Mouse (Mus musculus) embryonic fibroblast, embryonic 13.5 days (primary cell): ENCODE data around the gene Tns1. TPM values are rescaled to one million over a fixed set of nuclear protein-coding genes. Genes with fewer than 3 reads are reported as not detected.

Source experiments
- H3K27ac ChIP-seq: 2 replicates; pipeline ENCODE4 v1.5.1; 2012; ENCODE audit warnings: low read length, control low read depth, inconsistent platforms; ENCODE audit not compliant: insufficient read depth
- H3K4me1 ChIP-seq: 2 replicates; pipeline ENCODE4 v1.6.1; 2011; ENCODE audit warnings: low read length; ENCODE audit not compliant: control insufficient read depth, insufficient read depth
- H3K4me3 ChIP-seq: 2 replicates; pipeline ENCODE4 v1.5.1; 2011; ENCODE audit warnings: mild to moderate bottlenecking, control low read depth, low read length; ENCODE audit not compliant: insufficient read depth
- CTCF ChIP-seq: IDR thresholded peaks from 2 replicates; pipeline ENCODE4 v1.5.1; 2011; ENCODE audit warnings: mild to moderate bottlenecking, control low read depth, low read length, moderate library complexity, borderline replicate concordance; ENCODE audit not compliant: insufficient read depth
- POLR2A ChIP-seq: IDR thresholded peaks from 2 replicates; pipeline ENCODE4 v1.6.1; 2011; ENCODE audit warnings: low read depth, mild to moderate bottlenecking, control low read depth, low read length, moderate library complexity
- polyA plus RNA-seq: library from polyadenylated mRNA; stranded (reverse); fragments of >200 nt; gene quantifications from 2 replicates; pipeline ENCODE4 v1.2.4, GENCODE M21; 2011; ENCODE audit warnings: low read depth; ENCODE audit not compliant: missing spikeins, insufficient read length

Gene Tns1
- polyA plus RNA-seq, 1 experiment: 122 TPM

DNA sequence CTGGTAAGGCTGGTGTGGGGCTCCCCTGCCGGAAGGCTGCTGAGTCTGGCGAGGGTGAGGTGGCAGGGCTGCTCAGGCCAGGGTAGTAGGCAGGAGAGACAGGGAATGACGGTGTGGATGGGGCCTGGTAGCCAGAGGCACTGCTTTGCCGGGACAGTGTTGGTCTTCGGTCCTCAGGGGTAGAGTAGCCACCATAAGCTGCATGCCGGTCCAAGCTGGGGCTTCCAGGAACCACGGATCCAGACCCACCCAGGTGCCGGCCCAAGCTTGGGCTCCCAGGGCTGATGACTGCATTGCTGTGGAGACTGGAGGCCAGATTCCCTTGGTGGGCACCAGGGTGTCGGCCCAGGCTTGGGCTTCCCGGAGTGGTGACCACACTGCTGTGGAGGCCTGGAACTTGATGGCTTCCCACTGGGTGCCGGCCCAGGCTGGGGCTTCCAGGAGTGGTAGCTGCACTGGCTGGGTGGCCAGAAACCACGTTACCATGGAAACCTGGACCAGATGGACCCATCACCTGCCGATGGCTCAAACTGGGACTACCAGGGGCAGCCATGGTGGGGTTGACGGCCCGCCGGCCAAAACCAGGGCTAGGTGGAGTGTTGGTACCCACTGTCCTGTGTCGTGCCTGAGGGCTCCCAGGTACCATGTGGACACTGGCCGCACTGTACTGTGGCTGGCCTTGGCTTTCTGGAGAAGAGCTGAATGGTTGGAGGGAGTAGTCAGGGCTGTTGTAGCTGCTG, 199.2 kb downstream of the Tns1 start:
- Histone ChIP-seq H3K27ac (no peak overlapping the region), H3K4me1 (no peaks in the 10 kb centered on the region; the same call in 1 of the 2 replicates), H3K4me3 (no peak overlapping the region)
- TF ChIP-seq CTCF (no peak), POLR2A (no peak)

DNA sequence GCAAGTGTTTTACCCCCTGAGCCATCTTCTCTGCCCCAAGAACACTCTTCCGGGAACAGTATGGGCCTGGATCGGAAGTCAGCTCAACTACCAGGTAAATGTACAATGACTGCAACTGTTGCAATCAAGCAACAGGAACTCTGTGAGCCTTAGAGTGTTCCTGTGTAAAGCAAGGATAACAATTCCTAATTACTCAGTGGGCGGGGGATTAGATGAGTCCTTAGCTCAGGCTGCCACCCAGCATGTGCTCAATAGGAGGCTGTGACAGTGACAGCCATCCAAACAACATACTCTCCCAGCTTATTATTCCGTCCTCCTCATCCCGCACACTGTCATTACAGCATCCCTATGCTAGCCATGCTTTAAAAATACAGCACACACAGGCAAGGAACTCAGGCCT, 200.0 kb downstream of the Tns1 start:
- H3K27ac ChIP-seq: no peak overlapping the region
- no peak for TF ChIP-seq CTCF
- TF ChIP-seq POLR2A: no peak
- H3K4me3 ChIP-seq: no peak overlapping the region
- H3K4me1 ChIP-seq: no peaks in the 10 kb centered on the region; the same call in 1 of the 2 replicates

DNA sequence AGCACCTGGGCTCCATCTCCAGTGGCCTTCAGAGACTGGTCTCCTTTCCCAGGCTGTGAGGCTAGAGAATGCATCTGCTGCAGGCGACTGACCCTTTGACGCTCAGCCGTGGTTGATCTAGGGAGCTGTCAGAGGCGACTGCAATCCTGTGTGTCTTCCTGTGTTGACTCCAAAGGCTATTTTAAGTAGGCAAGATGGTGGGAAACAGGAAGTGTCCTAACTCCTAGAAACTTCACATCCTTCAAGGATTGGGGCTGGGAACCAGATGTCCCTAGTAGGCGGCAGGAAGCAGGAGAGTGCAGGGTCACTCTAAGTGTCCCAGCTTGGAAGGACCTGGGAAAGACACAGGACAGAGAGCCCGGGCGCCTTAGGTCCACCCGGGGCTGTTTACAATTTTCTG, 201.1 kb downstream of the Tns1 start:
- TF ChIP-seq CTCF (no peak), POLR2A (no peak)
- Histone ChIP-seq H3K4me3 (no peak overlapping the region), H3K27ac (no peak overlapping the region), H3K4me1 (no peaks in the 10 kb centered on the region; the same call in 1 of the 2 replicates)

DNA sequence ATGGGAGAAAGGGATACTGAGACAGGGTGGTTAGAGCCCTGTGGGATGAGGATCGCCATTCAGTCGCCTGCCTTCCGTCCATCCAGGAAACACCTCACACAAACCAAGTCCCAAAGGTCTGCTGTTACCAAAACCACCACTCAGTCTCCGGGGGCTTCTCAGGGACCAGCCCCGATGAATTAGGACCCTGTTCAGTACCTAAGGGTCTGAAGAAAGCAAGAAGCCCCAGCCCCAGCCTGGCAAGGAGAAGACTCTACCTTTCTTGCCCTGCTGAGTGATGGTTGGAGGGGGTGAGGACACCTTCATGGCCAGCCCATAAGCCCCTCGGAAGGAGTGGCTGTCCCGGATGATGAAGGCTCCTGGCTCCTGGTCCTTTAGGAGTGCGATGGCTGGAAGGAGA, 203.5 kb downstream of the Tns1 start:
- no peak overlapping the region for H3K27ac ChIP-seq
- H3K4me3 ChIP-seq: no peak overlapping the region
- no peaks in the 10 kb centered on the region; the same call in 1 of the 2 replicates for H3K4me1 ChIP-seq
- TF ChIP-seq POLR2A: no peak
- TF ChIP-seq CTCF: no peak

DNA sequence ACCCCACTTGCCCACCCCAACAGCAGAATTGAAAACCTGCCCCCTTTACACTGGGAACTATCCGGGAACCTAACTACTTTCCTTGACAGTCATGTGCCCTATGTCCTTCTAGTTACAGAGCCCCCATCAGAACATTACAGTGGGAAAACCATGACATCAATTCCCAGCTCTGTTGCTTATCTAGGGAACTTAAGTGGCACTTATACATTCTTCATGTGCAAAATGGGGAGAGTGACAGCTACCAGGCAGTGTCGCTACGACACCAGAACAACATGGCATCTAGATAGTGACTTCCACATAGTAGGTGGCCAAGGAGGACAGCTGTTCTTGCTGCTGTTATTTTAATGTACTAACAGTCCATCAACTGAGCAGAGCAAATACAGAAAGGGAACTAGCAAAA, 204.3 kb downstream of the Tns1 start:
- TF ChIP-seq CTCF (no peak), POLR2A (no peak)
- Histone ChIP-seq H3K4me3 (no peak overlapping the region), H3K4me1 (no peaks in the 10 kb centered on the region; the same call in 1 of the 2 replicates)

DNA sequence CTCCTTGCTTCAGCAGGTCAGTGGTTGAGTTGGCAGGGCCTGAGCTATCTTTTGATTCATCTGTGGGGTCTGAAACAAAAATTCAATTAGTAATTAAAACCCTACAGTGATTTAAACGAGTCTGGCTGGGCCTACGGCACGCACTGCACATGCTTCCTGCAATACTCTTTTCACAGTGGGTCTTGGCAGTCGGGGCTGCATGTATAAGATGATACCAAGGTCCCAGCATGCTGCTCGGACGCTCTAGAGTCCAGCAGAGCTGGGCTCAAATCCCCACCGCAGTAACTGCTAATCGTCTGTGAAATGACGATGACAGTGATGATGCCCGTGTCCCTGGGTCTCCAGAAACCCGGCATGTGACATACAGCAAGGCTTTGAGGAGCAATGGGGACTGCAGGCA, 206.2 kb downstream of the Tns1 start:
- Histone ChIP-seq H3K4me1 (no peaks in the 10 kb centered on the region), H3K4me3 (no peak overlapping the region), H3K27ac (no peak overlapping the region)
- TF ChIP-seq POLR2A (no peak), CTCF (no peak)

More for the DNA sequence above, 204.3 kb downstream of the Tns1 start:
- H3K27ac ChIP-seq: no peak overlapping the region

DNA sequence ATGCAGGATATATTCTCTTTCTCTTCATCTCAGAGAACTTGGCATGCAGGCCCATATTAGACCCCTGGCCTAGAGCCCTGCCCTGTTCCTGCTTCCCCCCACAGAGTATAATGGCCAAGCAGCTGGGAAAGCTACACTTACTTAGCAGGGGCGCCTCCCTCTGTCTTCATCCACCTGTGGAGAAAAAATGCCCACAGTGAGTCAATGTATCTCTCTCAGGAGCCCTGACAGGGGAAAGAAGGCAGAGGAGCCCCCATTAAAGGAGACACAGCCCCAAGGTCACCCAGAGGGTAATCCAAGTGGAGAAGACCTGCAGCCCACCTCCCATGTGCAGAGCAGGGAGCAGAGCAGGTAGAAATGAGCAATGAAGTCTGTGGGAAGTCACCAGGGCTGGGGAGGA, 208.0 kb downstream of the Tns1 start:
- H3K4me3 ChIP-seq: no peak overlapping the region
- TF ChIP-seq CTCF: no peak
- TF ChIP-seq POLR2A: no peak
- H3K4me1 ChIP-seq: no peaks in the 10 kb centered on the region
- H3K27ac ChIP-seq: no peak overlapping the region

DNA sequence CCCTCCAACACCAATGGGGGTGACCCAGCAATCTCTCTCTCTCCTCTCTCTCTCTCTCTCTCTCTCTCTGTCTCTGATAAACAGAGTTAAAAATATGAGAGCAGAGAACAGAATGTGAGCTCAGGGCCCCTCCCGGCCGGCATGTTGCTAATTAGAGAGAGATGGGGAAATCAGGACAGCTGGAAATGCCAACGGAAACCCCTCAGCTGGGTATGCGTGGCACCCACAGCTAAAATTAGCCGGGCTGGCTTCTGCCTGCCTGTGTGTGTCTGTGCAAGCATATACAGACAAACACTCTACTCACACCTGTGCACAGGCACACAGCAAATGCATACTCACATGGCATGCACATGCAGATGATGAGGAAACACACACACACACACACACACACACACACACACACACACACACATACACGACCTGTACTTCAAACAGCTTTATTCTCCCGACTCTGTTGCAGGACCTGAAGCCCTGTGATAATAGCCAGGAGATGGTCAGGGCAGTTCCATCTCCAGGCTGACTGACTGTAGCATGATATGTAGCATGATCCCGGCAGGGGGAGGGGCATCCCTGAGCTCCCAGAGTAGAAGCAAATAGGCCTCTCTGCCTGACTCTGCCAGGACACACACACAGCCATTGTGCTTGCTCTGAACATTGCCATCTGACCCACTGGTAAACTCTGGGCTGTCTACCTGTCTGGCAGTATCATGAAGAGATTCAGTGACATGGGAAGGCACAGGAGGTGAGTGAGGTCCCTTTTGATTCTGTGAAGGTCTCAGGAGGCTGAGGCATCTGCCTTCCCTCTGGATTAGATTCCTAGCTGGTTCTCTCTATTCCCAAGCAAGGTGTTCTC, 208.8 kb downstream of the Tns1 start:
- Histone ChIP-seq H3K4me3 (no peak overlapping the region), H3K27ac (no peak overlapping the region), H3K4me1 (no peaks in the 10 kb centered on the region)
- TF ChIP-seq POLR2A (no peak), CTCF (no peak)

DNA sequence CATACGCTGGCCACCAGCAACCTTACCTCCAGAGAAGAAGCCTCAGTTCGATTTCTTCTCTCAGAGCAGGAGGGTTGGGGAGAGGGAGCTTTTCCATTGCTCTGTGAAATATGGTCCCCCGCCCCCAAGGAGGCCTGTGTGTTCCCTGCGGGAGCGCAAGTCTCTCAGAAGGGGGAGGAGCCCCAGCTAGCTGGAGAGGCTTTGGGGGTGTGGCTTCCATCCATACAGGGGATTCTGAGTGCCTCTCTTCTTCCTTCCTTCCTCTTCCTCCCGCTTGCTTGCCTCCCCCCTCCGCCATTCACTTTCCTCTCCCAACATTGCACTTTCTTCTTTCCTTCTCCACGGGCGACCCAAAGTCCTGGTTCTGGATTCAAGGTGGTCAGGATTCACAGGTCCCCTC, 210.2 kb downstream of the Tns1 start:
- Histone ChIP-seq H3K4me1 (no peaks in the 10 kb centered on the region), H3K4me3 (no peak overlapping the region), H3K27ac (no peak overlapping the region)
- no peak for TF ChIP-seq CTCF
- no peak for TF ChIP-seq POLR2A

DNA sequence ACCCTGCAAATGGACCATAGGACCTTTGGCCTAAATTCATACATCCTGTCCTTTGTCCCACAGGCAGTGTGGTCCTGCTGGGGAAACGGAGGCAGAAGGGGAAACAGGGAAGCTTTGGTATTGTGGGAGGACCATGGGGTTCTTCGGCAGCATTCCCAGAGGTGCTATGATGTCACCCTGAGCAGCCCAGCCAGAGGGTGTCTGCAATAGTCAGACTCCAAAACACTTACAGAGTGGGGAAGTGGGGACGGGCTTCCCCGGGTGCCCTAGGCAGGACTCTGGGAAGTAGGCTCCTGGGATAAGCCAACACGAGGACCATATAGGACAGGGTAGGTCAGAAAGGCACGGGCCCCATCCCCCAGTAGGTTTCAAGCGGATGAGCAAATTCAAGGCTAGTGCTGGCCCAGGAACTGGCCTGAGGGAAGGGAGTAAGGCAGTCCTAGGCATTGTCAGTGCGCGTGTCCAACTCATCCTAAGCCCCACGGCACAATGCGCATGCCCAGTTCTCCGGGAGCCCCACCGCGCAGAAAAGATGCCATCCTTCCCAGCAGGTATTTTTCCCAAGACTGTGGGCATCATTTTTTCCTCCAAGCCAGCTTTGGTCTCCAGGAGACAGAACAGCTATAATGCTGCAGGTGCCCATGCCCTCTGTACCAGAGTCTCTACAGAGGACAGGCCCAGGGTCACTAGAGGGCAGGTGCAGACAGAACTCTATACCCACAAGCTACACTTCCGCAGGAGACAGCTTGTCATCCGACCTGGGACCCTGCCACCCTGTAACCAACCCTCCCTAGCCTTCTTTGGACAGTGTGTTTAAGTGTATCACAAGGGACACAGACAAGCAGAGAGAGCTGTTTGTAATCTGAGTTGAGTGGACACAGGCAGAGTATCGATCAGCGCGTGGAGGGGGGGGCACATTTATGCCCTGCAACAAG, 210.9 kb downstream of the Tns1 start:
- no peak for TF ChIP-seq CTCF
- no peaks in the 10 kb centered on the region for H3K4me1 ChIP-seq
- H3K27ac ChIP-seq: no peak overlapping the region
- H3K4me3 ChIP-seq: no peak overlapping the region
